Mouse (Mus musculus) cerebellum, adult 2 months (tissue): ENCODE measurements around the gene Hoxa3.

Experiments
- CTCF ChIP-seq: fragments of 200-500 bp; IDR thresholded peaks from 2 replicates; pipeline ENCODE4 v1.5.1; 2011; ENCODE audit warnings: low read depth, mild to moderate bottlenecking, control low read depth, low read length, moderate library complexity, borderline replicate concordance; ENCODE audit not compliant: insufficient read depth
- POLR2A ChIP-seq: fragments of 200-500 bp; IDR thresholded peaks from 2 replicates; pipeline ENCODE4 v1.6.1; 2011; ENCODE audit warnings: low read length, control low read depth, borderline replicate concordance; ENCODE audit not compliant: insufficient read depth

DNA sequence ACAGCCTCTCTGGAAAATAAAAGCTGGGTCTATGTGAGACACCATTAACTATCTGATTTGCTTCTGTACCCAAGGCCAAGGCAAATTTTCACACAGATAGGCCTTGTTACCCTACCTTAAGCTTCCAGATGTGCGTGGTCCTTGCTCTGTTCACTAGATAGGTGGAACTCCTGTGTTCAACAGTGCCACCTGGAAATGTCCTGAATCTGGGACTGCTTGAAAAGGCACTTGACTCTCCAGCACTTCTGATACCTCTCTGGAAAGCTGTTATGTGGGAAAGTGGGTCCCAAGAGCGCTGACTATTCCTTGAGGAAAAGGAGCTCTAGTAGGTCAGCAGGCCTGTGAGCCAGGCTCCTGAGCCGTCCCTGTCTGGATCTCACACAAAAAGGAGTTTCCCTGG lies 23.7 kb upstream of the Hoxa3 start:
- TF ChIP-seq CTCF = no peak
- TF ChIP-seq POLR2A = no peak
